Mouse (Mus musculus) cerebellum, postnatal 36 days (tissue): ENCODE measurements around the gene Cbx3.

Experiments
- DNase-seq, 2 experiments: peaks; one replicate each; pipeline ENCODE4 v3.0.0; 2021 to 2022; ENCODE audit warnings: mixed read lengths in 2 of 2

Cbx3 gene

DNA sequence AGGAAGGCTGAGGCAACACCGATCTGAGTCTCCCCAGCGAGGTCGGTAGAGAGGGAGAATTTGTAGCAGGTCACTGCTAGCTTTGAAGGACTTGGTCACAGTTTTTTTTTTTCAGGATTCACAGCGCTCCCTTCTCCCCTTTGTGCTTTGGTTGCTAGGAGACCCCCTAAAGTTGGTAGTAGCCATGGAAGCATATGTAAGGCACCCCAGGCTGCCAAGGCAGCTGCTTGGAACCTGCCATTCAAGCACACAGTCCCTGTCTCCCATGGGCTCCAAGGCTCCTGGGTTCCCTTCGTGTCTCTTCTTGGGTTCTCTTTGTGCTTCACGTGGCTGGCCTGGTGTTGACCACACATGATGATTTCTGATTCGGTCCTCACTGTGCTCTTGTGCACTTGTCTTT, 59.3 kb downstream of the Cbx3 start:
- DNase-seq = no peak
